Comparison of ENCODE assay signal across 14 mouse cellular contexts in genomic region chr13:113797378-113797777, GRCm38 (mm10).
"Had no signal": no experiment of that assay in that cellular context is flagged by ENCODE, and none has a peak within 500 bp of the region (broad histone marks: within the 10 kb centered on the region; RNA-seq: fewer than 3 reads in every experiment).

No protein-coding gene starts in this region.

- ATAC-seq: intestine, postnatal 0 days; midbrain, embryonic 13.5 days had no signal

- H3K36me3 ChIP-seq: limb, embryonic 15.5 days; midbrain, embryonic 13.5 days; neural tube, embryonic 12.5 days had no signal

- H3K9ac ChIP-seq: limb, embryonic 15.5 days; liver, embryonic 14.5 days; midbrain, embryonic 13.5 days; neural tube, embryonic 12.5 days had no signal

- H3K27ac ChIP-seq: limb, embryonic 15.5 days; liver, embryonic 14.5 days; midbrain, embryonic 13.5 days; neural tube, embryonic 12.5 days had no signal

- H3K9me3 ChIP-seq: limb, embryonic 15.5 days; midbrain, embryonic 13.5 days; neural tube, embryonic 12.5 days had no signal

- DNase-seq: kidney, adult 8-10 months; kidney, postnatal 25 days; layer of hippocampus, adult 9-11 months; left cerebral cortex, postnatal 4 days; lung, adult 18-20 months; right cerebral cortex, adult 18-20 months; right cerebral cortex, postnatal 25 days; thymus, postnatal 36 days had no signal

- H3K4me3 ChIP-seq: limb, embryonic 15.5 days; midbrain, embryonic 13.5 days; myocyte; neural tube, embryonic 12.5 days had no signal

- H3K4me2 ChIP-seq: limb, embryonic 15.5 days had no signal

- H3K27me3 ChIP-seq: limb, embryonic 15.5 days; midbrain, embryonic 13.5 days; neural tube, embryonic 12.5 days had no signal
